Mouse (Mus musculus): ENCODE data around the gene Hoxa7.
A peak's percentile ranks its signal among the peaks of the same experiment; 100 is the strongest.

Hoxa7 gene

GRCm38 (mm10) chr6:52253511-52254500 lies 32.2 kb upstream of the Hoxa7 start:
- no peak for DNase-seq (ENCODE audit: low spot score)

GRCm38 (mm10) chr6:52252775-52253376 lies 31.2 kb upstream of the Hoxa7 start:
- no peak for DNase-seq (ENCODE audit: low spot score)

DNA sequence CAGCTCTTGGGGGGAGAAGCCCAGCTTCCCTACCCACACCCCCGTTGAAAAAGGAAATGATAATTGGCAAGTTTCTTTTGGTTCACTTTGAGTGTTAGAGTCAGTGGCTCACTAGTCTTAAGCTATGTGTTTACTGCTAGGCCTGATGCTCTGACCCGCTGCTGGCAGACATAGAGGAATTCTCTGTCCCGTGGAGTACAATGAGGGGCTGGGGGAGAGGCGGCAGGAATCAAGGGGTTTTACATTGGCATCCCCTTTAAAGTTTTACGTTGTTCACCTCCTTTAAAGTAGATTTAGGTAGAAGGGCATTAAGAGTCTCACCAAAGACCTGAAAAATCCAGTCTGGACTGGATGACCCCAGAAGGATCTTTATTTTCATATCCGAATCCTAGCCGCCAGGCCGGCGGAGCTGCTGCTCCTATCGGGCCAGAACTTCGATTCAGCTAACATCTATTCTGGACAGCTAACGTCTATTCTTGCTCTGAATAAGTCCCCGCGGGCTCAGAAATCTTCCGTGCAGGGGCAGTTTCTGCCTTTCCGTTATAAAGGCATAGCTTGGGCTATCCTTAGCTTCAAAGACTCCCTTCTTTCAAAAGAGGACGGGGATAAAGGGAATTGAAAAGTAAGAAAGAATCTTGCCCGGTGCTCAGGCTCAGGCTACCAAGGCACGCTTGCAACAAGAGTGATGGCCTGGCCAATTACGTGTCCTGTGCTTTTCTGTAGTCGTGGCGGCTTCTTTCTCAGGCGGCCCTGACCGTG lies 30.5 kb upstream of the Hoxa7 start:
- no peak for DNase-seq (ENCODE audit: low spot score)

GRCm38 (mm10) chr6:52251177-52251879 lies 29.7 kb upstream of the Hoxa7 start:
- DNase-seq (ENCODE audit: low spot score) = no peak

- no peak for DNase-seq (ENCODE audit: low spot score)
These were observed 28.2 kb upstream of the Hoxa7 start for GRCm38 (mm10) chr6:52249826-52250225.

- DNase-seq (ENCODE audit: low spot score) = no peak
These were observed 27.7 kb upstream of the Hoxa7 start for GRCm38 (mm10) chr6:52249415-52249738.

DNA sequence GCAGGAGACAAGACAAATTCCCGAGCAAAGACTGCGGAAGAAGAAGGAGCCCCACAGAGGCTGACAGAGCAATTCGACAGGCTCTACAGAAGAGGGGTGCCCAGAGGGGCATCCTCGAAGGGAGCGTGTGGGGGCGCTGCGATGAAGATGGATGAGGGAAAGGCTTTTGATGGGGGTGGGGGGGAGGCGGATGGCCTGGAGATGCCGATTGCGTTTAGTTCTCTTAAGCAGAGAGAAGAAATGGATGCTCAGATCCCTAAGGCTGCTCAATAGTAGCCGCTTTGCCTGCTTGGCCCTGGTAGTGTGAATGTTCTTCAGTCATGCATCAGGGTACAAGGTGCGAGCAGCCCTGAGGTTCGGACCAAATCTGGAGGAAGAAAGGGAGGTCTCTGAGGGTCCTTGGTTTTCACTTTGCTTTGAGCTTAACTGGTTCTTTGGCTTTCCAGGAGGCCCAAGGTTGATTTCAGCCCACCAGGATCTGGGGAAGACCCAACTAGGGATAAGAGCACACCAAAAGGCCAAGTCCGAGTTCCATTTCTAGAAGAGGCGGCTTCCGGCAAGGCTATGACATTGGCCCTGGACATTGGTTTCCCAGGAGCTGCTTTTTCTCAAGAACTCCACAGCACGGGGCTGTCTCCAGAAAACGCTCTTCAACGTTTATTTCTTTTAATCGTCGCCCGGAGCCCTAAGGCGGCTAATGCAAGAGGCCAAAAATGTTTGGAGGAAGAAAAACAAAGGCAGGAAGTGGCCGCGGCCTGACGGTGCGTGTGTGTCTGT lies 27.2 kb upstream of the Hoxa7 start:
- DNase-seq (ENCODE audit: low spot score) = no peak

GRCm38 (mm10) chr6:52247766-52248637 lies 26.3 kb upstream of the Hoxa7 start:
- DNase-seq (ENCODE audit: low spot score) = no peak

DNA sequence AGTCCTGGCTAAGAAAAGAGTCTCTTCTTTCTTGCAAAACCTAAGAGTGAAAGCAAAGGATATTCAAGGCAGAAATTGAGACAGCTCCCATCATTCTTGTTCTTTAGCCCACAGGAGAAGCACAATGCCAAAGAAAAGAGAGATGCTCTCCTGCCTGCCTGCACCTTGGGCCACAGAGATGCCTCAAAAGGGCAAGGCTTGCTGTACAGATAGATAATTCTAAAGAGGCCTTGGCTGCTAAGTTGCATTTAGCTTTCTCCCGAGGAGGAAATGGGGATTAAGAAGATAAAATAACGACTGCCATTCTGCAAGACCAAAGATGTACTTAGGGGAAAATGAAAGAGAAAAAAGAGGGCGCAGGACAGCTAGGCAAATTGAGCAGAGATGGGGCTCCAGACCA lies 25.3 kb upstream of the Hoxa7 start:
- no peak for DNase-seq (ENCODE audit: low spot score)

DNA sequence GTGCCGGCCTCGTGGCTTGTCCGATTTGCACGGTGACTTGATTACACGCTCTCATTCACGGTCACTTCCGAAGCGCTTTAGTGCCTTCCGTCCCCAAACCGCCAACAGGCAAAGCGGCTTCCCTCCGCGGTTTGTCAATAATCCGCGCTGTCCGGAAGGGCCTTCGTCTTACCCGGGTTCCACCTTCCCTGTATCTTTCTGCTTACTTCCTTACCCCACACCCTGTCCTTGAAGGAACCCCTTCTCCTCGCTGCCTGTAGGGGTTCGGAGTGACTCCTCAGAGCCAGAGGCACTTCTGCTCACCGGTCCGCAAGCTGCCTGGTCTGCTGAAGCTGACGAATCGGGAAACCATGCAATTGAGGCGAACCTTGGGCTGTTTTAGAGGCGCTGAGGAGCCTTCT lies 24.7 kb upstream of the Hoxa7 start:
- no peak for DNase-seq (ENCODE audit: low spot score)

GRCm38 (mm10) chr6:52245757-52246142 lies 24.1 kb upstream of the Hoxa7 start, which contains the start of gene Hoxa11:
Hoxa11 (minus strand) TSS chr6:52245810.
- no peak for DNase-seq (ENCODE audit: low spot score)

GRCm38 (mm10) chr6:52245040-52245756 lies 23.5 kb upstream of the Hoxa7 start:
- DNase-seq (ENCODE audit: low spot score) = no peak

GRCm38 (mm10) chr6:52244471-52245039 lies 22.9 kb upstream of the Hoxa7 start:
- no peak for DNase-seq (ENCODE audit: low spot score)

DNA sequence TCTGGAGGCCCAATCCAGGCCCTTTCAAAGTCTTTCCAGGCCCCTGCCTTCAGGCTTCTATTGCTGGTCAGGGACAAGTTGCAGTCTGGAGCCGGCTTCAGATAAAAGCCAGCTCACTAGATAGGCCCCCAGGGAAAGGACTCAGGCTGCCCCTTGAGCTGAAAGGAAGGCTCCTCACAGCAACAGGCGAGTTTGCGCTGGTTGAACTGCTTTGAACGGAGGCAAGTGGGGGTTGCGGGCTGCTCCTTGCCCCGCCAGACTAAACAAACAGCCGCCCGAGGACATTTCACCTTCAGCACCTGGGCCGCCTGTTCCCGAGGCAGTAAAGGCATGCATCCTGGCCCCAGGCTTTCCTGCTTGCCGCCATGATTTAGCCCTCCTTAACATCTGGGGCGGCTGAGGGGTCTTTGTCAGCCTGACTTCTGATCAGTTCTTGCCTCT lies 22.0 kb upstream of the Hoxa7 start:
- DNase-seq (ENCODE audit: low spot score) = no peak

DNA sequence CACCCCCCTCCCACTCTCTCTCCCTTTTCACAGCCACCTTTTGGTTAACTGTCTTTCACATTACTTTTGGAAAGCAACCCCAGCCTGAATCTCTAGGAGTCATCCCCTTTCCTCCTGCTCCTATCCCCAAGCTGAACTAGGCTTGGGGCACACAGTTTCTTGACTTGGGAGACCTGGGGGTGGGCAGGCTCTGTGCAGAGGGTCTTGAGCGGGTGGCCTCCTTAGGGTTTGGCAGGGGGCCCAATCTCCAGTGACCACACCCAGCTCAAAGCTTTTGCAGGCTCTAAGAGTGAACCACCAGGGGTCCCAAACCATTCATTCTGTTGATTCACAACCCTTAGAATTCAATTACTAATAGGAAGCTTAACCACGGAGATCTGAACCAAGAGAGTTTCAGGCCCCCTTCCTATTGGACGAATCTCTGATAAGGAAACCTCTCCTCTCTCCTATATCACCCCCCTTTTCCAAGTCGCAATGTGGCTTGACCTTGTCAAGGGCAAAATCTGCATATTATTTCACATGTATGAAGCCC lies 21.2 kb upstream of the Hoxa7 start:
- DNase-seq (ENCODE audit: low spot score) = no peak

GRCm38 (mm10) chr6:52241001-52241621 lies 19.5 kb upstream of the Hoxa7 start:
- DNase-seq (ENCODE audit: low spot score) = no peak

GRCm38 (mm10) chr6:52240389-52241000 lies 18.8 kb upstream of the Hoxa7 start, which contains the start of gene Hoxa10:
Hoxa10 (minus strand) TSS chr6:52240854.
- peak; percentile 94 for DNase-seq (ENCODE audit: low spot score)
